Mouse (Mus musculus): ENCODE results near the gene Trim7. TPM values are rescaled to one million over a fixed set of nuclear protein-coding genes. Genes with fewer than 3 reads are reported as not detected.
A peak's percentile ranks its signal among the peaks of the same experiment; 100 is the strongest.
"Not testable (repeated sequence)": the region's sequence is repeated elsewhere in the genome, so short reads cannot be mapped to it uniquely, and the experiment has no call there.

Trim7 gene
- total RNA-seq, 2 experiments from 2014 or later, result 9.4 to 12.4 TPM

GRCm38 (mm10) chr11:48801831-48802772 lies 23.8 kb upstream of the Trim7 start:
- intact Hi-C loops (cut with DNase I), result no loop called here
- no peak for DNase-seq

DNA sequence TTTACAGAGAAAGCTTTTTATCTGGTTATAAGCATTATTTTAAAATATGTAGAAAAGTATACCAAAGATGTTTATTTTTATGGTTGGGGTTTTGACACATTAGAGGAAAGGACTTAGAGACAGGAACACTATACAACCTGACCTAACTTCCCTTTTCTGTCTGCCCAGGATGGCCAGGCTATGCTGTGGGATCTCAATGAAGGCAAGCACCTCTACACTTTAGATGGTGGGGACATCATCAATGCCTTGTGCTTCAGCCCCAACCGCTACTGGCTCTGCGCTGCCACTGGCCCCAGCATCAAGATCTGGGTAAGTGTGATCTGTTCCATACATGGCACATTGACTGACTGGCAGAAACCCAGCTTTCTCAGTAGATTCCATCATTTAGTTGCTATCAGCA lies 22.0 kb upstream of the Trim7 start:
- intact Hi-C loops (cut with DNase I), result no loop called here
- no peak for DNase-seq

- intact Hi-C loops (cut with DNase I), result no loop called here
- DNase-seq, result no peak
Measured at GRCm38 (mm10) chr11:48804922-48805321, 21.0 kb upstream of the Trim7 start.

DNA sequence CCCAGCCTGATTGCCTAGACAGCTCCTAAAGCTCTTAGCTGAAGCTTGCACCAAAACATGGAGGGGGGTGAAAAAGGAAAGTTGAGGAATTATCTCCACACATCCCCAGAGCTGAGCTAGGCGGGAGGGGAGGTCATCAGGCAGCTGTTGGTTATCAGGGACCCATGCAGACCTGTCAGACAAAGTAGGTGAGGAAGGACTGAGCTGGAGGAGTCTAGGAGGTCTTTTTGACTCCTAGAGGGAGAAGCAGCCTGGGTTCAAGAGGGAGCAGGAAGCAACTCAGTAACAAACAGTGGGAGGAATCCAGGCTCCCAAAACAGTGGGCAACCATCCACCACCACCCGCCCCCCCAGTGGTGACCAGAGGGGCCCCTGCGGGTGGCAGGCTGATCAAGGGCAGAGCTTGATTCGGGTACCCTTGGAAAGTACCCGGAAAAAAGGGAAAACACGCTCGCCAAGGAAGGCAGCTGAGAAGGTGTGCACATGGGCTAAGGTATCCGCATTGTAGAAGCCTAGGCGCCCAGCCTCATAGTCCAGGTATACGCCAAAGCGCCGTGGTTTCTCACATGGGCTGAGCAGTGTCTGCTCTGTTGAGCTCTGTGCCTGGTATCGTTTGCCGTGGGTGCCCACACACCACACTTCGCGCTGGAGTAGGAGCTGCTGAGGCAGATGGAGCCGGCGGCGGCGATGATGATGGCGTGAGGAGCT lies 18.9 kb upstream of the Trim7 start:
- intact Hi-C loops (cut with DNase I), result no loop called here
- DNase-seq, result peak; percentile 13

GRCm38 (mm10) chr11:48807563-48808303 lies 18.2 kb upstream of the Trim7 start:
- intact Hi-C loops (cut with DNase I), result no loop called here
- no peak for DNase-seq

GRCm38 (mm10) chr11:48808304-48808646 lies 17.7 kb upstream of the Trim7 start:
- DNase-seq, result no peak
- intact Hi-C loops (cut with DNase I), result no loop called here

DNA sequence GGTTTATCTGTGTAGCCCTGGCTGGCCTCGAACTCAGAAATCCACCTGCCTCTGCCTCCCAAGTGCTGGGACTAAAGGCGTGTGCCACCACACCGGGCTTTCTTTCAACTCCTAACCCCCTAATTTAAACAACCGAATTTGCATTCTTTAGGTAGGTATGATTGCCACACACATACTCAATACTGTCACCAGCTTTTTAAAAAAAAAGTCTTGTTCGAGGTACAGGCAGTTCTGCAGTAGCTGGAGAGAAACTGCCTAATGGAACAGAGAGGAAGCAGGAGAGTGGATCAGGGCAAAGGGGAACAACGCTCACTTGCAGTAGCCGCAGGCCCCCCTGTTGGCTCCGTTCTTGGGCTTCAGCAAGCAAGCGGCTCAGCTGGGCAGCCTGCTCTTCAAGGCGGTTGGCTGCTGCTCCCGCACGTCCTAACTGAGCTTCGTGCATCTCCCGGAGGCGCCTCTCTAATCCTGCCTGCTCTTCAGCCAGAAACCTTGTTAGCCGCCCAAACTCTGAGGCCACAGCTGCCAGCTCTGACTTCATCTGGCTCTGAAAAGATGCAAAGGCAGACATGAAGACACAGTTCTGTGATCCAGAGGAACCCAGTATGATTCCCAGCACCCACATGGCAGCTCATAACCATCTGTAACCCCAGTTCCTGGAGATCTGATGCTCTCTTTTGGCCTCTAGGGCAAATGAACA lies 17.1 kb upstream of the Trim7 start:
- DNase-seq, result peak; percentile 36
- intact Hi-C loops (cut with DNase I), result no loop called here

DNA sequence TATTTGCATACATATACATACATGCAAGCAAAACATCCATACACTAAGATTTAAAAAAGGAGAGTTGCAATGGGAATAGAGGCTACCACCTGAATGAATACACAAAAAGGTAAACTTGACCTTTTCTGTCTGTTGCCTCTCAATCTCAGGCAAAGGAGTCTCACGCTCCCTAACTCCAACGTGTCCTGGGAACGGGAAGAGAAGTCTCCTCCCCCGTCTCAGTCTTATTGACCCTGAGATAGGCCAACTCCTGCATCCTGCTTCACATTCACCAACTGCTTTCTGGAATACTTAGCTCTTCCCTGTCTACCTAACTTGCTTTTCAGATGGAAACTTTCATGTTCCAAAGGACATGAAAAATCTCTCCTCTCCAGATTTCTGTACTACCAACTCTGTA lies 16.5 kb upstream of the Trim7 start:
- intact Hi-C loops (cut with DNase I), result no loop called here
- DNase-seq, result no peak

DNA sequence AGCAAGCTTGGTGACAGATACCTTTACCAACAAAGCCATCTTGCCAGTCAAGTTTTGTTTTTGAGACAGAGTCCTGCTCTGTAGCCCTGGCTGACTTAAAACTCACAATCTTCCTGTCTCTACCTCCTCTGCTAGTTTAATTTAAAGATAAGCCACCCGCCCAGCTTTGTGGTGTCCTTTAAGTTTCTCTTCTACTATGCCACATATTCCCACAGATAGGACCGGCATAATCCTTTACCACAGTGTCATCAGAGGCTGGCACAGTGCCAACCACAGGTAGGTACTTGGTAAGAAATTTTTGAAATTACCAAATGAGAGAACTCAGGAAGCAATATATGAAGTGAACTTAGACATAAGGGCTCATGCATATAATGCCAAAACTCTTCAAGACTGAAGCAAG lies 15.8 kb upstream of the Trim7 start:
- DNase-seq, result no peak
- intact Hi-C loops (cut with DNase I), result no loop called here

DNA sequence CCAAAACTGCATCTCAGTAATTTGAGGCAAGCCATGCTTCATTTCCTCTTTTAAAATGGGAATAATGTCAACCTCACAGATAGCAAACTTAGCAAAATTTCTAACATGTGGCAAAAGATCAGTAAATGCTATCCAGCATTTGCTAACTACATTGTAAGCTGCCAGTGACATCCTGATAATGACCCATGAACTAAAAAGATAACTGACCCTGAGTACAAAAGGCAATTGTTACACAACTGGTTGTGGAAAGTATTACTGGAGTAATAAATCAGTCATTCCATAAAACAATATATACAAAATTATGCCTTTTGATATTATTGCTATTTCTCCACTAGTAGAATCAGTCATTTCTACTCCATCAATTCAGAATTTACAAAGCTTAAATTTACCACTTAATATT lies 12.2 kb upstream of the Trim7 start:
- no peak for DNase-seq
- intact Hi-C loops (cut with DNase I), result no loop called here

DNA sequence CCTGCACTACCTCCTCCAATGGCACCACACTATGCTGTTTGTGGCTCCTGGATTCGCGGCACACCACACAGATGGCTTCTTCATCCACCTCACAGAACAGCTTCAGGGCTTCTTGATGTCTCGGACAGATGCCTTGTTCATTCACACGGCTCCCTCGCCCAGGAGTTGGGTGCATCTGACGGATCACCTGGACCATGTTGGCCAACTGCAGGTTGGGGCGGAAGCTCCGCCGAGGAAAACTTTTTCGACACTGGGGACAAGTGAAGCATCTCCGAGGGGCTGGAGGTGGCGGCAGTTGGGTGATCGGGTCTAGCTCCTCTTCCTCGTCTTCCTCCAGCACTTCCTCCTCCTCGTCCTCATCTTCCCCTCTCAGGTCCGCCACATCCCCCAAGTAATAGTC lies 10.1 kb upstream of the Trim7 start:
- DNase-seq, result peak; percentile 10
- intact Hi-C loops (cut with DNase I), result no loop called here

DNA sequence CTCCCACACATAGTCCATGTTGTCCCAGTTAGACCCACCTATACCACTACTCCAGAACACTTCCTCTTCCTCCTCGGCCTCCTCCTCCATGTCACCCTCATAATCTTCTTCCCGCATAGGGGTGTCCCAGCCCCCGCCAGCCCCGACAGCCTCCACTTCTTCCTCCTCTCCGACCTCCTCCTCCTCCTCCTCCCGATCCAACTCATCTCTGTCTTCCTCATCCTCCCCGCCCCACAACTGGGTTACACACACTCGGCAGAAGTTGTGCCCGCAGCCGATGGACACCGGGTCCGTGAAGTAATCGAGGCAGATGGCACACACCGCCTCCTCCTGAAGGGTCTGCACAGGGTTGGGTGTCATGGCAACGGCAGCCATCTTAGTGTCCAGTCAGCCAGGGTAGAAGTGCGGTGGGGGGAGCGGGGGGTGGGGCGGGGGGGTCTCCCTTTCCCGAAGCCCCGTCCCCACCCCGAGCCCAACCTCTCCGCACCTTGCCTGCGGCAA lies 9.6 kb upstream of the Trim7 start:
- intact Hi-C loops (cut with DNase I), result no loop called here
- peak; percentile 80 for DNase-seq

DNA sequence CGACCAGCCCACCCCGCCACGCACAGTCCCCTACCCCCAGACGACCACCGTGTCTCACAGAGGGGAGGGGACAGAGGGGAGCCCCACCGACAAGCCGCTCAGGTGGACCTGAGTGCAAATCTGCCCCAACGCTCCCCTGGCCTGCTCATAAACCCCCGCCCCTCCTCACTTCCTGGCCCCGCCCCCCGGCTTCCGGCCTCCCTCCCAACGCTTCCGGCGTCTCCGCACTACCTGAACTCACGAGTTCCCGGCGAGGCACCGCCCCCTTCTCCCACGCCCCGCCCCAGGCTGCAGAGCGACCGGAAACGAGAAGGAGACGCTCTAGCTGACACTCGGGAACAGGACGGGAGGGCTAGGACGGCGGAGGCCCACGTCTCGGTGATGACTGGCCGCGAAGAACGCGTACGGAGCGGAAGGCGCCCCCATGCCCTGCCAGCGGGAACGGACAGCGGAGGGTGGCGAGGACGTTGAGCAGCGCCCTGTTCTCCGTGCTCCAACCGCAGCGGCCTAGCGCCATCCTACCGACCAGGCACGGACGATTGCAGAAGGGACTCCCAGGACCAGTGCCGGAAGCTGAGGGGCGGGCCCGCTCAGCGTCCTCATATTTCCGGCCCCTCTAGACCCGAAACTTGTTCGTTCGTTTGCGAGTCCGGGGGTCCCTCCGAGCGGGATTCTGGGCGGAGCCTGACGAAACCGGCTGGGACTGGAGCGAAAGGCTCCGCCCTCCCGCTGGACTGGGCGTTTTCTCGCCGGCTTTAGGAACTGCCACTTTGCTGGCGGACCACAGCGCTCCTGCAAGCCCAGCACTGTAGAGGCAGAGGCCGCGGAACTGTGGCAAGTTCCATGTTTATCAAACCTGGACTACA lies 8.9 kb upstream of the Trim7 start, which contains the start of gene Trim41:
TSS of gene Trim41 (minus strand) at position 554 of the 866 bp plus-strand sequence.
- peak; percentile 100 for DNase-seq
- intact Hi-C loops (cut with DNase I), result no loop called here

DNA sequence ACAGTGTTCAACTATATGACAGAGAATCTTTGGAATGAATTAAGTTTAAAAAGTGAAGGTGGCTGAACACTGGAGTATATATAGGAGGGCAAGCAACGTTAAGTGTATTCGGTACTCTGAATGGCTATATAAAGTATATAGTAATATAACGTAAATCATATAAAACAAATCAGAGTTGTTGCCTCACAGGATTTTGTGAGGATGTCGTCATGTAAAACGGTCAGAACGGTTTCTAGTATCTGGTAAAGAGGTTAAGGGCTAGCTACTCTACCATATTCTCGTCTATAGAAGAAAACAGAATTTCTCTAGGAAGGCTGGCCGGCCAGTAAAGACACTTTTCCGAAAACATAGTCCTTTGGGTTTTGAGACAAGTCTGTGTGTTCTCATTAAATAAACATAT lies 8.1 kb upstream of the Trim7 start:
- no peak for DNase-seq

DNA sequence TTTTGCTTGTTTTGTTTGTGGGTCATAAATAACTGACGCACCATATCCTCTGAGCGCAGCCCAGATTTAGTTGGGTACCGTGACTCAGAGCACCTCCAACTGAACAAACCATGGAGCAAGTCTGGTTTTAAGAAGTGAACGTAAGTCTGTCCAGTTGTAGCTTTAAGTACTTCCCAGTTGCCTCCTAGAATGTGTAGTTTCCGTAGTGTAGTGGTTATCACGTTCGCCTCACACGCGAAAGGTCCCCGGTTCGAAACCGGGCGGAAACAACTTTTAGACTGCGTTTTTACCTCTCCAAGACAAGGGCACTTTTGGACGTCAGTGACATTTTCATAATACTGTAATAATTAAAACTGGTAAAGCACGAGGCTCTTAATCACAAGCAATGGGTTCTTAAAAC lies 7.6 kb upstream of the Trim7 start:
- DNase-seq, result peak; percentile 71
- intact Hi-C loops (cut with DNase I), result no loop called here

More for the DNA sequence above, 8.1 kb upstream of the Trim7 start:
- intact Hi-C loops (cut with DNase I), result no loop called here

DNA sequence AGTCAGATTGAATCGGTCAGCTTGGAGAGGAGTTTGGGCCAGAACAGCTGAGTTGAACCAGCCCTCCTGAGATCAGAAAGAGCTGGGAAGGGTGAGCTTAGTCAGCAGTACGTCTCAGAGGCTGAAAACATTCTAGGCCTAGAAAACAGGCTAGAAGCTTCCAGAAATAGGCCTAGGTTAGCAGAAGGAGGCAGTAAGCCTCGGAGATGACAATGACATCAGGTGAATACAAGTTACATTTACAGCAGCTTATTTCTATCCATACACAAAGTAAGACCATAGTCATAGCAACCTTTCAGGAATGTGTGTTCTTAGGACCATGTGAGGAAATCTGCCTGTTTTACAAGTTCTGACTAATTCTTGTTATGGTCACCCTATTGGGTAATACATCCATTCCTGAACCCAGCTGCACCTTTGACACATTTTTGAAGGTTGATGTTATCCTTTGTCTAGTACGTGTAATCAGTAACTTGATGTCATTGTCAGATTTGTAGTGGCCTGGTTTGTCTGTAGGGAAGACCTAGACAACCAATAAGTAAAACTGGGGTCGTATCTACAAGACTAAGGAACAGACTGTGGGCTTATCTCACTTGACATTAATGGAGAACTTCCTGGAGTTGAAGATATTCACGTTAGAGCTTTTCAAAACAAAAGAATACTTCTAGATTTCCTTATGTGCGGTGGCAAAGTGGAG lies 6.2 kb upstream of the Trim7 start:
- intact Hi-C loops (cut with DNase I), result loop anchor here (5.0 kb wide), 1 partner anchor 38 kb away; no protein-coding TSS in a partner anchor
- no peak for DNase-seq

DNA sequence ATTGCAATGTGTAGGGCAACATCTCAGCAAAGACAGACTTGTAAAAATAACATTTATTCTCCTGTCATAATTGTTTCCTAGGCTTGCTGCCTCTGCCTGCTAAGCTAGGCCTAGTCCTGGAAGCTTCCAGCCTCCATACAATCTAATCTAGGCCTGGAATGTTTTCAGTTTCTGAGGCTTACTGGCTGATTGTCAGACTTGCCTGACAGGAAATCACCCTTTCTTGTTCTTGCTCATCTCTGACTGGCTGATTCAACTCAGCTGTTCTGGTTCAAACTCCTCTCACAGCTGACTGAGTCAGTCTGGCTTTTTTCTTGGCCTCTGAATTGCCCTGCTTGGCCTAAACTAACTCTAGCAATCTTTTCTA lies 5.6 kb upstream of the Trim7 start:
- intact Hi-C loops (cut with DNase I), result loop anchor here (5.0 kb wide), 1 partner anchor 37 kb away; no protein-coding TSS in a partner anchor
- DNase-seq, result no peak

DNA sequence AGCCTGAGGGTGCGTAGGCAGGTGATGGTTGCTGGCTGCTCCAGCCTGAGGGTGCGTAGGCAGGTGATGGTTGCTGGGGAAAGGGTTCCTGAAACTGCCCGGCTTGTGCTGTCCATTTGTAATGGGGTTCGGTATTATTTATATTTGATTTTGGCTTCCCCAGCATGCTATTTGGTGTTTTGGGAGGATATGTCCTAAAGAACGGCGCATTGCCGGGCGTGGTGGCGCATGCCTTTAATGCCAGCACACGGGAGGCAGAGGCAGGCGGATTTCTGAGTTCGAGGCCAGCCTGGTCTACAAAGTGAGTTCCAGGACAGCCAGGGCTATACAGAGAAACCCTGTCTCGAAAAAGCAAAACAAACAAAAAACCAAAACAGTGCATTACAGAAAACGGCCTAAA lies 4.6 kb upstream of the Trim7 start:
- intact Hi-C loops (cut with DNase I), result loop anchor here (5.0 kb wide), 1 partner anchor 36 kb away; no protein-coding TSS in a partner anchor

More for the DNA sequence above, 4.6 kb upstream of the Trim7 start:
- not testable (repeated sequence) for DNase-seq
